26 mouse cellular contexts compared by ENCODE assay signal in the genomic region with DNA sequence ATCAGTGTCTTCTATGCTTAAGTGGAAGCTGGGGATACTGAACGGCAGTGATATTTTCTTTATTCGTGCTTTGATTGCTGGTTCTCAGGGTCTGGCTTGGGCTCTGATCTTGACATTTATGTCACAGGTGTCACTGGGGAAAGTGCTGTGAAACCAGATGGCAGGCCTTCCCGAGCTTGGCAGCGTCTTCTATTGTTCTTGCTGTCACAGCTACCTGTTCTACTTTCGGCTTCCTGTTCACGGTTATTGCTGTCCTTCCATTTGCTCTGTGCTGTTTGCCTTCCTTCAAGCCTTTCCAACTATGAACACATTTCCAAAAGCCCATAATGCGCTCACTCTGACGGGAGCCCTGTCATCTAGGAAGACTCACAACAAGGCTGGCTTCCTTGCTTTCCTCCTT. TPM values are rescaled to one million over a fixed set of nuclear protein-coding genes. Genes with fewer than 3 reads are reported as not detected.
DNase-seq lines count a peak whose midpoint lies in the region; ATAC-seq and TF ChIP-seq lines count a peak whose summit lies in the region.
"Had no signal": no experiment of that assay in that cellular context is flagged by ENCODE, and none has a peak within 500 bp of the region (broad histone marks: within the 10 kb centered on the region; RNA-seq: fewer than 3 reads in every experiment).

No protein-coding gene starts in this region.

- ATAC-seq in frontal cortex, adult (ENCODE audit: low TSS enrichment): peak; percentile 44
- no peak for ATAC-seq in midbrain, postnatal 0 days (ENCODE audit: low FRiP score)
- ATAC-seq in midbrain, embryonic 11.5 days (ENCODE audit: low FRiP score): no peak
- ATAC-seq: CD4-positive, CD25-positive, alpha-beta regulatory T cell, adult 4 months; forebrain, embryonic 14.5 days; intestine, embryonic 15.5 days had no signal

- no peaks in the 10 kb centered on the region for H3K27me3 ChIP-seq in midbrain, postnatal 0 days (ENCODE audit: insufficient read depth, low read length)
- no peaks in the 10 kb centered on the region for H3K27me3 ChIP-seq in midbrain, embryonic 11.5 days (ENCODE audit: control insufficient read depth, insufficient read depth, low read length)
- H3K27me3 ChIP-seq: hindbrain, embryonic 15.5 days; intestine, embryonic 15.5 days; limb, embryonic 15.5 days; lung, embryonic 15.5 days; megakaryocyte, embryonic 14.5 days; neural tube, embryonic 13.5 days had no signal

- no peak overlapping the region for H3K4me2 ChIP-seq in midbrain, postnatal 0 days (ENCODE audit: low read depth, low read length, poor library complexity, severe bottlenecking)
- H3K4me2 ChIP-seq in midbrain, embryonic 11.5 days: no peak overlapping the region
- H3K4me2 ChIP-seq: hindbrain, embryonic 15.5 days; intestine, embryonic 15.5 days; limb, embryonic 15.5 days; lung, embryonic 15.5 days; neural tube, embryonic 13.5 days had no signal

- no peak overlapping the region for H3K4me3 ChIP-seq in midbrain, postnatal 0 days (ENCODE audit: low read depth, low read length)
- H3K4me3 ChIP-seq in midbrain, embryonic 11.5 days (ENCODE audit: low read depth, low read length): no peak overlapping the region
- H3K4me3 ChIP-seq: hindbrain, embryonic 15.5 days; intestine, embryonic 15.5 days; limb, embryonic 15.5 days; lung, embryonic 15.5 days; megakaryocyte, embryonic 14.5 days; neural tube, embryonic 13.5 days had no signal

- 78% methylated on average over 8 of the region's 8 CpGs for WGBS in midbrain, postnatal 0 days
- WGBS in midbrain, embryonic 11.5 days: 84% methylated on average over 8 of the region's 8 CpGs

- no peak overlapping the region for H3K9ac ChIP-seq in midbrain, postnatal 0 days (replicated peaks; ENCODE audit: low read length, poor library complexity, severe bottlenecking)
- no peak overlapping the region for H3K9ac ChIP-seq in midbrain, embryonic 11.5 days (ENCODE audit: low read length)
- H3K9ac ChIP-seq: hindbrain, embryonic 15.5 days; intestine, embryonic 15.5 days; limb, embryonic 15.5 days; liver, embryonic 14.5 days; lung, embryonic 15.5 days; neural tube, embryonic 13.5 days had no signal

- no peaks in the 10 kb centered on the region for H3K36me3 ChIP-seq in midbrain, postnatal 0 days (ENCODE audit: insufficient read depth, low read length)
- no peaks in the 10 kb centered on the region for H3K36me3 ChIP-seq in midbrain, embryonic 11.5 days (ENCODE audit: control insufficient read depth, insufficient read depth, low read length)
- H3K36me3 ChIP-seq: hindbrain, embryonic 15.5 days; intestine, embryonic 15.5 days; limb, embryonic 15.5 days; lung, embryonic 15.5 days; neural tube, embryonic 13.5 days had no signal

- H3K9me3 ChIP-seq in midbrain, postnatal 0 days (ENCODE audit: low read length): no peaks in the 10 kb centered on the region
- no peaks in the 10 kb centered on the region for H3K9me3 ChIP-seq in midbrain, embryonic 11.5 days (ENCODE audit: control insufficient read depth, low read length)
- H3K9me3 ChIP-seq: hindbrain, embryonic 15.5 days; intestine, embryonic 15.5 days; limb, embryonic 15.5 days; lung, embryonic 15.5 days; neural tube, embryonic 13.5 days had no signal

- DNase-seq in frontal cortex, postnatal 14 days (ENCODE audit: low spot score in 2 of 2): no peak
- peak; percentile 45 for DNase-seq in midbrain, postnatal 0 days (ENCODE audit: low spot score)
- DNase-seq in midbrain, embryonic 11.5 days (ENCODE audit: low spot score, missing footprints): no peak
- DNase-seq in cerebellum, postnatal 10 days: peak; percentile 86 to 88
- peak; percentile 28 for DNase-seq in telencephalon, adult 2 months (ENCODE audit: low read depth, low spot score)
- DNase-seq in MN1 (ENCODE audit: low spot score): no peak
- no peak for DNase-seq in urinary bladder, postnatal 36 days (ENCODE audit: low spot score in 2 of 2)
- DNase-seq: adrenal gland, adult 8-10 months; gastrocnemius, postnatal 36 days; heart, postnatal 4 days; kidney, adult 8-10 months; kidney, postnatal 10 days; lung, postnatal 36 days; midbrain, embryonic 14.5 days; thymus, adult 2 months; thymus, postnatal 4 days had no signal

- 0 out of 2 replicates have a peak overlapping the region, but pooled peaks have one; percentile 8 for H3K27ac ChIP-seq in midbrain, postnatal 0 days (ENCODE audit: low read depth, low read length)
- H3K27ac ChIP-seq in midbrain, embryonic 11.5 days (ENCODE audit: low read depth, low read length): no peak overlapping the region
- H3K27ac ChIP-seq: hindbrain, embryonic 15.5 days; intestine, embryonic 15.5 days; limb, embryonic 15.5 days; liver, embryonic 14.5 days; lung, embryonic 15.5 days; neural tube, embryonic 13.5 days had no signal

- no peak for TF ChIP-seq CTCF in midbrain, postnatal 0 days (IDR thresholded peaks at IDR 0.05)

- no peaks in the 10 kb centered on the region for H3K4me1 ChIP-seq in midbrain, postnatal 0 days (ENCODE audit: insufficient read depth, low read length)
- no peaks in the 10 kb centered on the region for H3K4me1 ChIP-seq in midbrain, embryonic 11.5 days (ENCODE audit: control insufficient read depth, insufficient read depth, low read length)
- H3K4me1 ChIP-seq: hindbrain, embryonic 15.5 days; intestine, embryonic 15.5 days; limb, embryonic 15.5 days; lung, embryonic 15.5 days; megakaryocyte, embryonic 14.5 days; neural tube, embryonic 13.5 days had no signal

RNA-seq across cellular contexts. Expression of gene Scn2a, which starts 37.9 kb away (rescaled TPM):
- 105 and 143 TPM in 2 replicates for total RNA-seq in midbrain, postnatal 0 days (2014; rRNA removed)
- 58.8 and 65.6 TPM in 2 replicates for polyA plus RNA-seq in midbrain, postnatal 0 days (2015; fragmentation: Nextera tagmentation; extraction: Ambion mirVana)
- polyA plus RNA-seq in midbrain, embryonic 11.5 days (2014; fragmentation: Nextera tagmentation; extraction: Ambion mirVana): 8.9 and 9.5 TPM in 2 replicates

Comparison
In these comparisons a context has a peak if more than half of its experiments do, and no peak if none do; other contexts are left out.
1. DNase-seq: peak in midbrain, postnatal 0 days (single experiment), cerebellum, postnatal 10 days (2 of 2) and telencephalon, adult 2 months (single experiment); none in frontal cortex, postnatal 14 days (0 of 2), midbrain, embryonic 11.5 days (single experiment), MN1 (single experiment) and urinary bladder, postnatal 36 days (0 of 2).